Comparison of ENCODE assay signal across 9 mouse cellular contexts in genomic region chr15:84351915-84352844, GRCm38 (mm10). TPM values are rescaled to one million over a fixed set of nuclear protein-coding genes. Genes with fewer than 3 reads are reported as not detected.
DNase-seq lines count a peak whose midpoint lies in the region; ATAC-seq and TF ChIP-seq lines count a peak whose summit lies in the region.
"Had no signal": no experiment of that assay in that cellular context is flagged by ENCODE, and none has a peak within 500 bp of the region (broad histone marks: within the 10 kb centered on the region; RNA-seq: fewer than 3 reads in every experiment).

No protein-coding gene starts in this region.

- no peaks in the 10 kb centered on the region for H3K27me3 ChIP-seq in neural tube, embryonic 11.5 days (ENCODE audit: control insufficient read depth, insufficient read depth, low read length)
- H3K27me3 ChIP-seq in neural tube, embryonic 15.5 days (replicated peaks): no peaks in the 10 kb centered on the region
- H3K27me3 ChIP-seq in limb, embryonic 13.5 days: no peaks in the 10 kb centered on the region
- no peaks in the 10 kb centered on the region for H3K27me3 ChIP-seq in stomach, postnatal 0 days (ENCODE audit: control insufficient read depth, insufficient read depth, low read length)
- H3K27me3 ChIP-seq in cerebellum, adult 2 months (ENCODE audit: control insufficient read depth, insufficient read depth, low read length): no peaks in the 10 kb centered on the region

- ATAC-seq in neural tube, embryonic 11.5 days (ENCODE audit: insufficient read depth, low FRiP score, low TSS enrichment): no peak
- ATAC-seq in neural tube, embryonic 15.5 days (ENCODE audit: low FRiP score): no peak
- ATAC-seq in limb, embryonic 13.5 days (ENCODE audit: low FRiP score, low read depth): peak; percentile 60
- ATAC-seq in stomach, postnatal 0 days (ENCODE audit: low FRiP score, low TSS enrichment): peak; percentile 24; the same call in 1 of the 2 replicates

- peaks cover 6% of the 10 kb centered on the region for H3K4me1 ChIP-seq in neural tube, embryonic 11.5 days (ENCODE audit: control insufficient read depth, insufficient read depth, low read length)
- H3K4me1 ChIP-seq in neural tube, embryonic 15.5 days: peaks cover 23% of the 10 kb centered on the region
- H3K4me1 ChIP-seq in limb, embryonic 13.5 days: peaks cover 15% of the 10 kb centered on the region
- no peaks in the 10 kb centered on the region for H3K4me1 ChIP-seq in stomach, postnatal 0 days (replicated peaks; ENCODE audit: control insufficient read depth, insufficient read depth)
- H3K4me1 ChIP-seq in cerebellum, adult 2 months (ENCODE audit: control insufficient read depth, insufficient read depth, low read length): no peaks in the 10 kb centered on the region

- TF ChIP-seq CTCF in stomach, postnatal 0 days (IDR thresholded peaks at IDR 0.05; ENCODE audit: low read depth): no peak
- no peak for TF ChIP-seq CTCF in cerebellum, adult 2 months (IDR thresholded peaks at IDR 0.05; ENCODE audit: borderline replicate concordance, insufficient read depth, low read depth, low read length)

- TF ChIP-seq POLR2A in cerebellum, adult 2 months (IDR thresholded peaks at IDR 0.05; ENCODE audit: borderline replicate concordance, insufficient read depth, low read length): no peak

- no peak overlapping the region for H3K9ac ChIP-seq in neural tube, embryonic 11.5 days (ENCODE audit: low read length)
- H3K9ac ChIP-seq in neural tube, embryonic 15.5 days (replicated peaks): no peak overlapping the region
- no peak overlapping the region for H3K9ac ChIP-seq in limb, embryonic 13.5 days
- H3K9ac ChIP-seq in stomach, postnatal 0 days (ENCODE audit: low read length): no peak overlapping the region
- H3K9ac ChIP-seq: liver, embryonic 14.5 days had no signal

- H3K4me2 ChIP-seq in neural tube, embryonic 11.5 days (ENCODE audit: low read depth): no peak overlapping the region
- no peak overlapping the region for H3K4me2 ChIP-seq in neural tube, embryonic 15.5 days
- peak overlapping the region; percentile 34 for H3K4me2 ChIP-seq in limb, embryonic 13.5 days (replicated peaks)
- 0 out of 2 replicates have a peak overlapping the region, but pooled peaks have one; percentile 8 for H3K4me2 ChIP-seq in stomach, postnatal 0 days (replicated peaks; ENCODE audit: low read depth)

- H3K9me3 ChIP-seq in neural tube, embryonic 11.5 days (ENCODE audit: control insufficient read depth, low read length): no peaks in the 10 kb centered on the region
- H3K9me3 ChIP-seq in neural tube, embryonic 15.5 days (replicated peaks): no peaks in the 10 kb centered on the region
- H3K9me3 ChIP-seq in limb, embryonic 13.5 days: peaks cover 9% of the 10 kb centered on the region; the same call in 1 of the 2 replicates
- no peaks in the 10 kb centered on the region for H3K9me3 ChIP-seq in stomach, postnatal 0 days (ENCODE audit: control insufficient read depth, low read length)

- H3K4me3 ChIP-seq in neural tube, embryonic 11.5 days (ENCODE audit: low read depth, low read length): no peak overlapping the region
- no peak overlapping the region for H3K4me3 ChIP-seq in neural tube, embryonic 15.5 days (replicated peaks)
- no peak overlapping the region for H3K4me3 ChIP-seq in limb, embryonic 13.5 days
- H3K4me3 ChIP-seq in stomach, postnatal 0 days (ENCODE audit: low read depth, low read length): no peak overlapping the region
- no peak overlapping the region for H3K4me3 ChIP-seq in cerebellum, adult 2 months (replicated peaks; ENCODE audit: insufficient read depth, low read depth, low read length)

- H3K36me3 ChIP-seq in neural tube, embryonic 11.5 days (ENCODE audit: control insufficient read depth, insufficient read depth, low read length): no peaks in the 10 kb centered on the region
- H3K36me3 ChIP-seq in neural tube, embryonic 15.5 days: no peaks in the 10 kb centered on the region
- no peaks in the 10 kb centered on the region for H3K36me3 ChIP-seq in limb, embryonic 13.5 days
- H3K36me3 ChIP-seq in stomach, postnatal 0 days (ENCODE audit: control insufficient read depth, insufficient read depth, low read length): no peaks in the 10 kb centered on the region

- DNase-seq in cerebellum, postnatal 10 days: peak; percentile 93 to 94
- DNase-seq in cerebellum, postnatal 25 days: no peak
- DNase-seq in neural tube, embryonic 11.5 days (ENCODE audit: low spot score): peak; percentile 15
- DNase-seq in stomach, postnatal 0 days (ENCODE audit: low spot score): no peak
- DNase-seq in spleen, postnatal 4 days (ENCODE audit: low spot score in 2 of 2): no peak
- DNase-seq in cerebellum, adult 2 months: no peak

- WGBS in neural tube, embryonic 11.5 days: 67% methylated on average over 21 of the region's 21 CpGs
- WGBS in neural tube, embryonic 15.5 days: 60% methylated on average over 21 of the region's 21 CpGs
- WGBS in limb, embryonic 13.5 days: 40% methylated on average over 21 of the region's 21 CpGs
- 47% methylated on average over 21 of the region's 21 CpGs for WGBS in stomach, postnatal 0 days
- 25% methylated on average over 21 of the region's 21 CpGs for WGBS in cerebellum, adult 2 months

- no peak overlapping the region for H3K27ac ChIP-seq in neural tube, embryonic 11.5 days (ENCODE audit: low read depth, low read length)
- H3K27ac ChIP-seq in neural tube, embryonic 15.5 days (replicated peaks): no peak overlapping the region; the same call in 1 of the 2 replicates
- peak overlapping the region; percentile 73 for H3K27ac ChIP-seq in limb, embryonic 13.5 days
- peak overlapping the region; percentile 24; the same call in 1 of the 2 replicates for H3K27ac ChIP-seq in stomach, postnatal 0 days (replicated peaks)
- no peak overlapping the region for H3K27ac ChIP-seq in cerebellum, adult 2 months (ENCODE audit: insufficient read depth, low read length)
- H3K27ac ChIP-seq: liver, embryonic 14.5 days had no signal

- TF ChIP-seq EP300 in stomach, postnatal 0 days (optimal IDR thresholded peaks at IDR 0.05): no peak

RNA-seq across cellular contexts. Expression of gene Parvg, which starts 28.4 kb away (rescaled TPM):
- 0.53 and 0.78 TPM in 2 replicates for polyA plus RNA-seq in neural tube, embryonic 11.5 days (2014; fragmentation: Nextera tagmentation; extraction: Ambion mirVana)
- 1.1 and 17.3 TPM in 2 replicates for polyA plus RNA-seq in neural tube, embryonic 15.5 days (2015; fragmentation: Nextera tagmentation; extraction: Ambion mirVana)
- 1.6 and 2.0 TPM in 2 replicates for polyA plus RNA-seq in limb, embryonic 13.5 days (2015; fragmentation: Nextera tagmentation; extraction: Ambion mirVana)
- polyA plus RNA-seq in stomach, postnatal 0 days (2015; fragmentation: Nextera tagmentation; extraction: Ambion mirVana): 1.3 TPM in 2 replicates
- 1.3 and 1.4 TPM in 2 replicates for polyA plus RNA-seq in cerebellum, adult 2 months (2012; rRNA removed)

Comparison
In these comparisons a context has a peak if more than half of its experiments do, and no peak if none do; other contexts are left out.
1. DNase-seq: peak in cerebellum, postnatal 10 days (2 of 2) and neural tube, embryonic 11.5 days (single experiment); none in cerebellum, postnatal 25 days (0 of 2), stomach, postnatal 0 days (single experiment), spleen, postnatal 4 days (0 of 2) and cerebellum, adult 2 months (0 of 2).
2. ATAC-seq: peak in limb, embryonic 13.5 days (single experiment) and stomach, postnatal 0 days (single experiment); none in neural tube, embryonic 11.5 days (single experiment) and neural tube, embryonic 15.5 days (single experiment).
3. H3K27ac ChIP-seq: peak in limb, embryonic 13.5 days (single experiment) and stomach, postnatal 0 days (single experiment); none in neural tube, embryonic 11.5 days (single experiment), neural tube, embryonic 15.5 days (single experiment) and cerebellum, adult 2 months (single experiment).
4. H3K4me2 ChIP-seq: peak in limb, embryonic 13.5 days (single experiment) and stomach, postnatal 0 days (single experiment); none in neural tube, embryonic 11.5 days (single experiment) and neural tube, embryonic 15.5 days (single experiment).